Mouse (Mus musculus) erythroid progenitor cell, adult 5-6 weeks (primary cell): ENCODE data around the gene Relt. TPM values are rescaled to one million over a fixed set of nuclear protein-coding genes. Genes with fewer than 3 reads are reported as not detected.
A peak's percentile ranks its signal among the peaks of the same experiment; 100 is the strongest.

ENCODE experiments used
- ATAC-seq: replicated peaks from 2 replicates; pipeline ENCODE4 v1.8.0; 2016; ENCODE audit warnings: moderate number of reproducible peaks, mild to moderate bottlenecking, moderate TSS enrichment, inconsistent platforms; ENCODE audit not compliant: poor library complexity, low FRiP score, severe bottlenecking
- total RNA-seq, 2 experiments: library from RNA; stranded (forward) in 1 of 2; stranded (reverse) in 1 of 2; fragments of 150-400 nt in 1 of 2; fragments of 186-747, 209-891 nt in 1 of 2; gene quantifications; 2 replicates each; pipeline versions ENCODE4 v1.2.3 to v1.2.4; 2015 to 2017; ENCODE audit warnings: low replicate concordance in 2 of 2

Relt gene
- total RNA-seq (2015; ENCODE audit: low replicate concordance): 71.7 and 73.8 TPM in 2 replicates
- total RNA-seq (2017; ENCODE audit: low replicate concordance): 37.1 and 40.8 TPM in 2 replicates

GRCm38 (mm10) chr7:100862828-100863638 is at the start of gene Relt:
TSS of gene Relt (minus strand) at chr7:100863446.
- peak; percentile 83 for ATAC-seq

GRCm38 (mm10) chr7:100911791-100912190 is 48.5 kb upstream of the Relt start:
- ATAC-seq: no peak

- no peak for ATAC-seq
Measured at GRCm38 (mm10) chr7:100911246-100911770, 48.1 kb upstream of the Relt start.

GRCm38 (mm10) chr7:100908567-100908966 is 45.3 kb upstream of the Relt start:
- no peak for ATAC-seq

GRCm38 (mm10) chr7:100908061-100908460 is 44.8 kb upstream of the Relt start:
- no peak for ATAC-seq

- ATAC-seq: peak; percentile 57; the same call in 1 of the 2 replicates
Measured at GRCm38 (mm10) chr7:100907231-100907630, 44.0 kb upstream of the Relt start.

GRCm38 (mm10) chr7:100906029-100906789 is 43.0 kb upstream of the Relt start:
- no peak for ATAC-seq

- ATAC-seq: no peak
Measured at GRCm38 (mm10) chr7:100905037-100905436, 41.8 kb upstream of the Relt start.

GRCm38 (mm10) chr7:100904612-100905011 is 41.4 kb upstream of the Relt start:
- no peak for ATAC-seq

- 0 out of 2 replicates have a peak, but pooled peaks have one; percentile 41 for ATAC-seq
Measured at GRCm38 (mm10) chr7:100902451-100903137, 39.3 kb upstream of the Relt start.

GRCm38 (mm10) chr7:100897828-100898227 is 34.6 kb upstream of the Relt start:
- ATAC-seq: no peak

GRCm38 (mm10) chr7:100894833-100895226 is 31.6 kb upstream of the Relt start:
- ATAC-seq: no peak

GRCm38 (mm10) chr7:100894057-100894832 is 31.0 kb upstream of the Relt start:
- no peak for ATAC-seq

GRCm38 (mm10) chr7:100893249-100894056 is 30.2 kb upstream of the Relt start:
- no peak for ATAC-seq

GRCm38 (mm10) chr7:100886535-100886934 is 23.3 kb upstream of the Relt start:
- ATAC-seq: no peak

- no peak for ATAC-seq
Measured at GRCm38 (mm10) chr7:100884460-100884859, 21.2 kb upstream of the Relt start.

- no peak for ATAC-seq
Measured at GRCm38 (mm10) chr7:100881950-100882349, 18.7 kb upstream of the Relt start.

- no peak for ATAC-seq
Measured at GRCm38 (mm10) chr7:100881531-100881930, 18.3 kb upstream of the Relt start.
